Mouse (Mus musculus): ENCODE measurements around the gene Lgals3bp. TPM values are rescaled to one million over a fixed set of nuclear protein-coding genes. Genes with fewer than 3 reads are reported as not detected.

Lgals3bp gene
- polyA plus RNA-seq, 1 experiment from 2014 or later = 6.2 TPM

DNA sequence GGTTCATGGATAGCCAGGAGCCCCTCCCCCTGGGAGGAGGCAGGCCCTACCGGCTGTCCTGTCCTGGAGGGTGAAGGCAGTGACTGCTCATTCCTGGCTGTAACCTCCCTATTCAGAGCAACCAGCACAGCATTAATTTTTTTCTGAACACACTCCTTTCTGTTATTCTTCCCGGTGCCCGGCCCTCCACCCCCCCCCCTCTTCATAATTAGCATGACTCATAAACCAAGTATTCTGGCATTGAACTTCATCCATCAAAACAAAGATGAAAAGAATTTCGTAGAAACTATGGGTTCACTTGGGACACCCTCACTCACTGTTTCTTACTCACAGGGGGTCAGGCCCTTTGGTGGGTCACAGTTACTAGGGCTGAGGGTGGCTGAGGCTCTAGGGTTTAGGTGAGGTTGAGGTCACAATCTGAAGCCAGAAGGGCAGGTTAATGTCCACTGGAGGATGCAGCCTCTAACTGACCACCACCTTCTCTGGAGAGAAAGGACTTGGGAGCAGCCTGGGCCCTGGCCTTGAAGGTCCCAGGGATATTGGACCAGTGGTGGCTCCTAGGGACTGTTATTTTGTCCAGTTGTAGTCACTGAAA is 28.5 kb upstream of the Lgals3bp start:
- 52% methylated on average over 4 of the region's 4 CpGs for WGBS
- H3K9me3 ChIP-seq = no peaks in the 10 kb centered on the region
- H3K27ac ChIP-seq = 0 out of 2 replicates have a peak overlapping the region, but pooled peaks have one; percentile 6
- no peak overlapping the region for H3K4me3 ChIP-seq
- H3K4me1 ChIP-seq = peaks cover 75% of the 10 kb centered on the region
- no peak for DNase-seq (ENCODE audit: low spot score)
- no peaks in the 10 kb centered on the region for H3K36me3 ChIP-seq
- peaks cover 16% of the 10 kb centered on the region; the same call in 1 of the 2 replicates for H3K27me3 ChIP-seq (ENCODE audit: insufficient read depth, poor library complexity, severe bottlenecking)

DNA sequence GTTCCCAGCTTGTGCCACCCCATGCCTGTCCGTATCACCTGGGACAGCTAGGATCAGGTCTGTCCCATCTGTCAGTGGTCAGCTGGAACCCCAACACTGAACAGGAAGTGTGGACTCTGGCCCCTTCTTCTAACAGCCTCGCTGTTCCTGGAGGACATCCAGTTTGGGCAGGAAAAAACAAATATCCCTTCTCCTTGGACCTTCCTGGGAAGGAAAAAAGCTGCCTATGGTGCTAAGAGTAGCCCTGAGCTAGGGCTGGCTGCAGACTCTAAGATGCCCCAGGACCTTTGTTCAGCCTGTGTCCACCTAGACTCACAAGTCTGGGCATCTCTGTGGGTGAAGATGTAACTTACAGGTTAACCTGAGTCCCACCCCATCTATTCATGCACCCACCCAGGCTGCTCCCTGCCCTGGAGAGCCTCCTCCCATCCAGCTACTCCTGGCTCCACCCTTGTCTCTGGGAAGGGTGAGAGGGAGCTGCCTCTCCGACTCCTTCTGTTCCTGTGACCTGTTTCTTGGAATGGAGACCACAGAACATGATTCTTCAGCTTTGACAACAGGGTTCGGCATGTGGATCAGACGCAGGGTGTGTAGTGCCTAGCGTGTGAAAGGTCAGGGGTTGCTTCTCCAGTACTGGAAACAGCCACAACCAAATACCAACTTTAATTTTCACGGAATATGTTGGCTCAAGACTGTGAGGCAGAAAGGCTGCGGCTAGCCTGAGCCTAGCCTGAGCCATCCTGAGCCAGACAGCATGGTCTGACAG is 27.2 kb upstream of the Lgals3bp start:
- Histone ChIP-seq H3K27me3 (ENCODE audit: insufficient read depth, poor library complexity, severe bottlenecking) (peaks cover 9% of the 10 kb centered on the region; the same call in 1 of the 2 replicates), H3K4me1 (peaks cover 75% of the 10 kb centered on the region), H3K9me3 (no peaks in the 10 kb centered on the region), H3K4me3 (peak overlapping the region; percentile 49), H3K36me3 (no peaks in the 10 kb centered on the region), H3K27ac (peak overlapping the region; percentile 43; the same call in 1 of the 2 replicates)
- DNase-seq (ENCODE audit: low spot score) = no peak
- WGBS = 61% methylated on average over 8 of the region's 8 CpGs

DNA sequence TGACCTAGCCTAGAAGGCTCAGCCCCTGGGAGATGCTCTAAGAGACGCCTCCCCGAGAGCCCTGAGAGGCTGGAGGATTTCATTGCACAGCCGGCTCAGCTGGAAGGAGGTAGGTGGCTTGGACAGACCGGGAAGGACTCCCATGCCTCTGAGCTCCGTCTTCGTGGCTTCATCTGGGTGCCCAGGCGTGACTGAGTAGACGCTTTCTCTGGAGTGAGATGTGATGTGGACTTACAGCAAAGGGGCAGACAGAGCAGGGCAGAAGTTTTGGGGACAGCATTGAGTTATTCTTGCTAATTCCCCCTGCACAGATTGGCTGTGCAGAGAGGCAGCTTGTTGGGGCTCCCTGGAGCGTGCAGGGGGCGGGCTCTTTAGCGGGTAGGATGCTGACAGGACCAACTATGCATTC is 26.6 kb upstream of the Lgals3bp start:
- Histone ChIP-seq H3K4me3 (peak overlapping the region; percentile 49), H3K27ac (peak overlapping the region; percentile 43), H3K36me3 (no peaks in the 10 kb centered on the region), H3K4me1 (peaks cover 75% of the 10 kb centered on the region), H3K9me3 (no peaks in the 10 kb centered on the region), H3K27me3 (ENCODE audit: insufficient read depth, poor library complexity, severe bottlenecking) (peaks cover 9% of the 10 kb centered on the region; the same call in 1 of the 2 replicates)
- 11% methylated on average over 11 of the region's 11 CpGs for WGBS
- DNase-seq (ENCODE audit: low spot score) = no peak

DNA sequence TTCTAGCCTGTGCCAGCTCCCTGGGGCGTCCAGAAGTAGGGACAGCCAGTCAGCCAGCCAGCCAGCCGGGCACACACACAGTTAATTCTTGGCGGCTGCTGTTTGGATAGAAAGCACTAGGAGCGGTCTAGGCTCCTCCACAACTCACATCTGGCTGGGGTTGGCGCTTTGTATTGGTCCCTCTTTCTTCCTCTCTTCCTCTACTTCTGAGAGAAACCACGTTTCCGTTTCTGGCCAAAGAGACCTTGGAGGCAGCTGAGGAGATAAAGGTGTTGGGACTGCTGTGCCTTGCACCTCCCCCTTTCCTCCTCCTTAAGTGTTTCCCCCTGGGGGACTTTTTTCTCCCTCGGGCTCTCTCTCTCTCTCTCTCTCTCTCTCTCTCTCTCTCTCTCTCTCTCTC is 26.1 kb upstream of the Lgals3bp start, which contains the start of gene C1qtnf1:
Gene C1qtnf1 (plus strand): TSS at position 218 of the 400 bp plus-strand sequence.
- H3K4me1 ChIP-seq = peaks cover 73% of the 10 kb centered on the region

DNA sequence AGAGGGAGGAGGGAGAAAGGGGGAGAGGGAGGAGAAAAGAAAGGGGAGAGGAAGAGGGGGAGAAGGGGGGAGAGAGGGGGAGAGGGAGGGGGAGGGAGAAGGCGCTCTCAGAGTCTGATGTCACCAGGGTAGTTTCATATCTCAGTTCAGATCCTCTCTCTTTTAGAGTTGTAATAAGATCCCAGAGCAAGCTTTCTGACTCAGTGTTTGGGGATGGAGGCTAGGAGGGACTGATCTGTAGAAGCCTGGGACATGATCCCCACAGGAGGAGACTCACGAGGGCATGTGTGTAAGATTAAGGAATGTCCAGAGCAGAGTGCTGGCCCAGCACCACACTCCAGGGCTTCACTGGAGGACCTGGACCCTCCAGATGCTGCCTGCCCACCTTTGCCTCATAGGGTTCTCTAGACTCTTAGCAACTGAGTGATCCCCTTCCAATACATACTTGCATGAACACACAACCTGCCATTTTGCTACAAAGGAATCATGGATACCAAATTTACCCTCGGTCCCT is 25.4 kb upstream of the Lgals3bp start:
- 34% methylated on average over 3 of the region's 3 CpGs for WGBS
- no peak overlapping the region for H3K4me3 ChIP-seq
- peaks cover 14% of the 10 kb centered on the region for H3K27me3 ChIP-seq (ENCODE audit: insufficient read depth, poor library complexity, severe bottlenecking)
- DNase-seq (ENCODE audit: low spot score) = no peak
- H3K36me3 ChIP-seq = no peaks in the 10 kb centered on the region
- H3K9me3 ChIP-seq = no peaks in the 10 kb centered on the region
- peak overlapping the region; percentile 43; the same call in 1 of the 2 replicates for H3K27ac ChIP-seq
- peaks cover 72% of the 10 kb centered on the region for H3K4me1 ChIP-seq

More for the DNA sequence above, 26.1 kb upstream of the Lgals3bp start, which contains the start of gene C1qtnf1:
- Histone ChIP-seq H3K36me3 (no peaks in the 10 kb centered on the region), H3K9me3 (no peaks in the 10 kb centered on the region), H3K27me3 (ENCODE audit: insufficient read depth, poor library complexity, severe bottlenecking) (peaks cover 9% of the 10 kb centered on the region; the same call in 1 of the 2 replicates), H3K27ac (peak within 1 kb of the TSS; percentile 43), H3K4me3 (peak within 1 kb of the TSS; percentile 49)
- whole genome bisulfite sequencing = under 1% methylated on average over 8 of the region's 8 CpGs
- DNase-seq (ENCODE audit: low spot score) = no peak

DNA sequence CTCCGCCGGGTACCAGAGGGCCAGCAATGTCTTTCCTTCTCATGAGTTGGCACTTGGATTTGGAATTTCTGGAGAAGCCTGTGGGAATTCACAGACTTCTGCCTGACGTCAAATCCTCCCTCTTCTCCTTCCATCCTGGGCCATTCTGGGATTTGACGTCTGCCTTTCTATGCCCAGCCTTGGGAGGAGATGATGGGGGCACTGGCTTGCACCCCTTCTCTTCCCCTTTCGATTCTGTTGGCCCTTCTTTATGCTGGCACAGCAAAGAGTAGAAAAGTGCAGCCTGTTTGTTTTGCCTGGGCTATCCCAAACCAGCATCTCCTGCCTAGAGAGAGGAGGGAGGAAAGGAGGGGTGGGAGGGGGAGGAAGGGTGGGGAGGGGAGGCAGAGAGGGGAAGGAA is 24.9 kb upstream of the Lgals3bp start:
- no peaks in the 10 kb centered on the region for H3K9me3 ChIP-seq
- DNase-seq (ENCODE audit: low spot score) = no peak
- H3K36me3 ChIP-seq = no peaks in the 10 kb centered on the region
- H3K4me3 ChIP-seq = no peak overlapping the region
- H3K4me1 ChIP-seq = peaks cover 68% of the 10 kb centered on the region
- H3K27me3 ChIP-seq (ENCODE audit: insufficient read depth, poor library complexity, severe bottlenecking) = peaks cover 14% of the 10 kb centered on the region
- 66% methylated on average over 5 of the region's 5 CpGs for WGBS
- H3K27ac ChIP-seq = no peak overlapping the region

DNA sequence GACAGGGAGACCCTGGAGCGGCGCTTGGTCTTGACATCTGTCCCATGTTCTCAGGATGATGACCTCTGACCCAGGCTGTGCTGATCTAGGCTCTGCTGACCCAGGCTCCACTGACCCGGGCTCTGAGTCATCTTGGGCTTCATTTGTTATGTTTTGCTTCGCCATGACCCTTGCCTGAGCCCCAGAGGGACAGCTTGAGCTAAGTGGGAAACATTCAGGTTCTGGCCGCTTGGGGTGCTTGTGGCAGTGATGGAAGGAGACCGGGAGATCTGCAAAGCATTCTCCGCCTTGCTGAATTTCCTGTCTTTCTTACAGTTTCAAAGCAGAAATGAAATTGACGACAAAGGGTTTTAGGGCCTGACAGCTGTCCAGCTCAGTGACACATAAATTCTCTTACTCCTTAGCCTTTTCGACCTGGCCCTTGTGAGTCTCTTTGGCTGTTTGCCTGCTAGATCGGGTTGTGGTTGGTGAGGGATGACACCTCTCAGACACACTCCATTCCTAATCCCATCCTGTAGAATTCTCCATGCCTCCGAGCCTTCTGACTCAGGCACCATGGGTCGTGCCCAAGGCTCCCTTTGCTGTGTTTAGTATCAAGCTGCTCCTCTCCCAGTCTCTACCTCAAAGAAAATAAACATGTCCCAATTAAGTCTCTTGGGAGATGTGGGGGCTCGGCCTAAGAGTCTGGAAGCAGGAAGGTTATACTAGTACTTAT is 22.9 kb upstream of the Lgals3bp start:
- Histone ChIP-seq H3K36me3 (no peaks in the 10 kb centered on the region), H3K4me1 (peaks cover 56% of the 10 kb centered on the region), H3K27ac (no peak overlapping the region), H3K27me3 (ENCODE audit: insufficient read depth, poor library complexity, severe bottlenecking) (peaks cover 14% of the 10 kb centered on the region), H3K9me3 (no peaks in the 10 kb centered on the region), H3K4me3 (no peak overlapping the region)
- DNase-seq (ENCODE audit: low spot score) = no peak
- WGBS = 50% methylated on average over 13 of the region's 13 CpGs

DNA sequence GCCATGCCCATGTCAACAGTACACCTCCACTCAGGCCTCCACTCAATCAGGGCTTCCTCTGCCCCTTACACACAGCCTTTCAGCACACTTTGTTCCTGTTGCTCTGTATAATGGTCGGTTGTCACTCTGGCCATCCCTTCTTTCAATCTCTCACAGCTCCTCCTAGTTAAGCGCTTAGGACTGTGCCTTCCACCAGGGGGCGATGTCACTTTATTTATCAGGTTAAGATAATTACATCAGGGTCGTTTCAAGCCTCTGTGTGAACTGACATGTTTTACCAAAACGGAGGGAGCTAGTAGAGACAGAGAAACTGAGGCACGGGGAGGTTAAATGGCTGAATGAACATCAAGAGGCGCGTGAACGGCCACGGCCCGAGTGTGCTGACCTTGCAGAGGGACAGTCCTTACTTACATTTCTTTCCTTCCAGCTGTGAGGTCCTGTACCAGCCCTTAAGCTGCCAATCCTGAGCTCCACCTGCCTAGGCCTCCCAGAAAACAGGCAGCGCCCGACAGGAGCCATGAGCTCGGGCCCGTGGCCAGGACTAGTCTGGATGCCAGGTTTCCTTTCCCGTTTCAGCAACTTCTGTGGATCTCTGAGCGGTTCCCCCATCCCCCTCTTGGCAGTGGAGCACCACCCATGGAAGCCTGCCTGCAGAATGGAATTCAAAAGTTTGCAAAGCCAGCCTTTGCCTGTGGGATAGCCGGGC is 21.5 kb upstream of the Lgals3bp start:
- no peaks in the 10 kb centered on the region for H3K9me3 ChIP-seq
- DNase-seq (ENCODE audit: low spot score) = peak; percentile 87
- WGBS = 6% methylated on average over 18 of the region's 18 CpGs
- H3K4me1 ChIP-seq = peaks cover 53% of the 10 kb centered on the region
- peak overlapping the region; percentile 49 for H3K4me3 ChIP-seq
- peak overlapping the region; percentile 56; the same call in 1 of the 2 replicates for H3K27ac ChIP-seq
- no peaks in the 10 kb centered on the region for H3K36me3 ChIP-seq
- peaks cover 8% of the 10 kb centered on the region for H3K27me3 ChIP-seq (ENCODE audit: insufficient read depth, poor library complexity, severe bottlenecking)

DNA sequence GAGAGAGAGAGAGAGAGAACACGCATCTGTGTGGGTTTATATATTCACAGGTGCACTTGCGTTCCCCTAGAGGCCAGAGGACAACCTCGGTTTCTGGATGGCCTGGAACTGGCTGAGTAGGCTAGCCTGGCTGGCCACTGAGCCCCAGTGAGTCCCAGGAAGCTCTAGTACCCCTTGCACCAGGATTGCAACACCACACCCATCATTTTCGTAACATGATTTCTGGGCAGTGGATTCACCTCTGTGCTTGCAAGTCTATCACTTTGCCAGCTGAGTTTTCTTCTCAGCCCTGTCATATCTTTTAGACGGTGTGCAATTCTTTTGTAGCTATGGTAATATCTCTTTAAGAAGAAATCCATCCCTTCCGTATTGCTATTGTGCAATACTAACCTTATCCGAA is 18.4 kb upstream of the Lgals3bp start:
- H3K9me3 ChIP-seq = no peaks in the 10 kb centered on the region
- WGBS = 68% methylated on average over 7 of the region's 7 CpGs
- no peak overlapping the region for H3K27ac ChIP-seq
- H3K36me3 ChIP-seq = peaks cover 18% of the 10 kb centered on the region
- peaks cover 48% of the 10 kb centered on the region for H3K4me1 ChIP-seq
- no peak for DNase-seq (ENCODE audit: low spot score)
- no peak overlapping the region for H3K4me3 ChIP-seq
- peaks cover 5% of the 10 kb centered on the region; the same call in 1 of the 2 replicates for H3K27me3 ChIP-seq (ENCODE audit: insufficient read depth, poor library complexity, severe bottlenecking)

DNA sequence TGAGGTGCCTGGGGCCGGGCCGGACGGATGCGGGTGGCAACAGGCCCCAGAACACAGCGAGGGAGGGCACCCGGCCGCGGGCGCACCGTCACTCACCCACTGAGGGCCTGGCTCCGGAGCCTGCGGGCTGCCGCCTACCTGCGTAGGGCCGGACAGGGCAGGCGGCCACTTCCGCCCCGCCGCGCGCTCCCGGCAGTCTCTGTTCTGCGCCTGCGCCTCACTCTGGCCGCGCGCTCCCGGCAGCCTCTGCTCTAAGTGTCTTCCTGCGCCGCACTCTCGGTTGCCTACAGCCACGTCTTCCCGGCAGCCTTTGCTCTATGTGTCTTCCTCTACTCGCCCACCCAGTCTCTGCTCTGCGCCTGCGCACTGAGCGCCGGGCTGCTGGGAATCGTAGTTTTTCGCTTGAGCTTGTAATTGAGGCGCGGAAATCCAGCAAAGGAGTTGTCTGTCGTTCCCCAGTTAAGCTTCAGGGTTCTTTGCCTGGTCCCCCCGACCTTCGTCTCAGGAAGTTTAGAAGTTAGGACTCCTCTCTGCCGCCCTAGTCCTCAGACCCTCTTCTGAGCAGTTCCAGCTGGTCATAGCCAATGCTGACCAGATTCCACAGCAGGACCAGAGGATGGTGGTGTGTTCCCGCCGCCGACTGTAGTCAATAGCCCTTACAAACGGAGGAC is 17.1 kb upstream of the Lgals3bp start, which contains the start of gene Cant1:
Gene Cant1 (minus strand): TSS at position 253 of the 671 bp plus-strand sequence.
- DNase-seq (ENCODE audit: low spot score) = peak; percentile 99
- Histone ChIP-seq H3K4me3 (peak within 1 kb of the TSS; percentile 92), H3K27ac (peak within 1 kb of the TSS; percentile 94), H3K27me3 (ENCODE audit: insufficient read depth, poor library complexity, severe bottlenecking) (peaks cover 5% of the 10 kb centered on the region; the same call in 1 of the 2 replicates), H3K9me3 (no peaks in the 10 kb centered on the region), H3K36me3 (peaks cover 31% of the 10 kb centered on the region), H3K4me1 (peaks cover 35% of the 10 kb centered on the region)
- under 1% methylated on average over 50 of the region's 50 CpGs for WGBS

DNA sequence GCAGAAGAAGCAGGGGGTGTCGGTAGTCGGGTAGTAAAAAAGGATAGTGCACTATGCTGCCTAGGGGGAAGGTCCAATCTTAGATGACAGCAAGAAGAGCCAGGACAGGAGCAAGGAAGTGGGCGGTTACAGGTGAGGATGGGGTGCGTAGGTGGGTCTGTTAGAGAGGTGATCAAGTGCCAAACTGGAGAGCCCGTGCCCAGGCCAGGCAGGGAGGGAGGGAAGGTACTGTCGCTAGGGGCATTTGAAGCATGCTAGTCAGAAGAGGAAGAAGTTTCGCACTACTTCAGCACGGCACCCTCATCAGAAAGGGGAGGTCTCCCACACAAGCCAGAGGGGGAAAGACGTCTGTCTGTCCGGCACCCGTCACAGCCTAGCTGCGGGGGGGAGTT is 16.5 kb upstream of the Lgals3bp start:
- peaks cover 35% of the 10 kb centered on the region for H3K36me3 ChIP-seq
- H3K9me3 ChIP-seq = no peaks in the 10 kb centered on the region
- peak overlapping the region; percentile 92 for H3K4me3 ChIP-seq
- H3K27me3 ChIP-seq (ENCODE audit: insufficient read depth, poor library complexity, severe bottlenecking) = peaks cover 5% of the 10 kb centered on the region; the same call in 1 of the 2 replicates
- WGBS = 7% methylated on average over 12 of the region's 12 CpGs
- H3K27ac ChIP-seq = peak overlapping the region; percentile 94
- peaks cover 32% of the 10 kb centered on the region for H3K4me1 ChIP-seq
- no peak for DNase-seq (ENCODE audit: low spot score)
